Mouse (Mus musculus): ENCODE results near the gene Ggact. TPM values are rescaled to one million over a fixed set of nuclear protein-coding genes. Genes with fewer than 3 reads are reported as not detected.

The Ggact gene
- polyA plus RNA-seq, 1 experiment from 2014 or later = 5.4 TPM

DNA sequence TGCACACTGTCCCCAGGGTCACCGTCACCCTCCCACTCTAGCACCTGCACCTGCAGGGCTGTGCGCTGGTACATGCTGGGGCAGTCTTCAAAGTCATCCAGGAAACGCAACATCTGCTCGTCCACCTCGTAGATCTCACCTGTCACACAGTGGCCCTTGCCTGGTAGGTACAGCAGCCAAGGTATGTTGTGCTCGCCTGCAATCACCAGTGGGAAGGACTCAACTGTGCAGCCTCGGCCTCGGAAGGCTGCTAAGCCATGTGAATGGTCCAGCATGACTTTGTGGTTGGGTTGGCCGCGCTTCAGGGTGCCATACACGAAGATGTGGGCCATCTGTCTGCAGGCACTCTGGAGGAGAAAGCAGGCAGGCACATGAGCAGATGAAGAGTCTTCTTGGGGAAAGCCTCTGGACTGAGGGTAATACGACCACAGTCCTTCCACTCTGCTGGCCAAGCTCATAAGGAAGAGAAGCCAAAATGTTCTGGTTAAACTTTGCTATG lies 22.0 kb downstream of the Ggact start:
- no peak overlapping the region for H3K27ac ChIP-seq (replicated peaks; ENCODE audit: low read depth, low read length)
- no peaks in the 10 kb centered on the region for H3K27me3 ChIP-seq (ENCODE audit: control insufficient read depth, insufficient read depth, low read length)
- DNase-seq (no peak), ATAC-seq (ENCODE audit: low FRiP score, low TSS enrichment) (no peak)
- no peaks in the 10 kb centered on the region for H3K4me1 ChIP-seq (ENCODE audit: control insufficient read depth, insufficient read depth, low read length)
- 95% methylated on average over 12 of the region's 12 CpGs for WGBS
- H3K4me3 ChIP-seq (replicated peaks; ENCODE audit: low read depth, low read length) = no peak overlapping the region
- H3K9me3 ChIP-seq (ENCODE audit: control insufficient read depth, low read length) = no peaks in the 10 kb centered on the region
- H3K9ac ChIP-seq (replicated peaks; ENCODE audit: low read length) = no peak overlapping the region
- H3K4me2 ChIP-seq (ENCODE audit: low read length) = no peak overlapping the region
- H3K36me3 ChIP-seq (ENCODE audit: control insufficient read depth, insufficient read depth, low read length) = no peaks in the 10 kb centered on the region

DNA sequence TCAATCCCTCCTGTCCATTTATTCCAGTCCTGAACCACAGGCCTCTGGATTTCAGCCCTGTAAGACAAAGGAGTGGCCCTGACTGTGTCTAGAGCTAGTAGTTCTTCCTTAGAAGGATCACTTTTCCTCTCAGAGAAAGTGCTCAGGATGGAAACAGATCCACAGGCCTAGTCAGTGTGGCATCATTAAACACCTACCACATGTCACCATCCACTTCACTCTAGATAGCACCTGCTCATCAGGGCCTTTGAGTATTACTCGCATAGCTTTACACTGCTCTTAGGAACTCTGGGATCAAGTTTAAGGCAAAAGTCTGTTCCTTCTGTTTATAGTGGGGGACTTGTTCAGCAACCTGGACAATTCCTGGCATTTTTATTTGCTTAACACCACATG lies 25.1 kb downstream of the Ggact start:
- ATAC-seq (ENCODE audit: low FRiP score, low TSS enrichment) (no peak), DNase-seq (no peak)
- Histone ChIP-seq H3K9ac (replicated peaks; ENCODE audit: low read length) (no peak overlapping the region), H3K36me3 (ENCODE audit: control insufficient read depth, insufficient read depth, low read length) (no peaks in the 10 kb centered on the region), H3K4me1 (ENCODE audit: control insufficient read depth, insufficient read depth, low read length) (peaks cover 7% of the 10 kb centered on the region; the same call in 1 of the 2 replicates), H3K27me3 (ENCODE audit: control insufficient read depth, insufficient read depth, low read length) (no peaks in the 10 kb centered on the region), H3K9me3 (ENCODE audit: control insufficient read depth, low read length) (no peaks in the 10 kb centered on the region), H3K27ac (replicated peaks; ENCODE audit: low read depth, low read length) (no peak overlapping the region), H3K4me3 (replicated peaks; ENCODE audit: low read depth, low read length) (no peak overlapping the region), H3K4me2 (ENCODE audit: low read length) (no peak overlapping the region)
- WGBS = 95% methylated on average over 1 of the region's 1 CpGs

DNA sequence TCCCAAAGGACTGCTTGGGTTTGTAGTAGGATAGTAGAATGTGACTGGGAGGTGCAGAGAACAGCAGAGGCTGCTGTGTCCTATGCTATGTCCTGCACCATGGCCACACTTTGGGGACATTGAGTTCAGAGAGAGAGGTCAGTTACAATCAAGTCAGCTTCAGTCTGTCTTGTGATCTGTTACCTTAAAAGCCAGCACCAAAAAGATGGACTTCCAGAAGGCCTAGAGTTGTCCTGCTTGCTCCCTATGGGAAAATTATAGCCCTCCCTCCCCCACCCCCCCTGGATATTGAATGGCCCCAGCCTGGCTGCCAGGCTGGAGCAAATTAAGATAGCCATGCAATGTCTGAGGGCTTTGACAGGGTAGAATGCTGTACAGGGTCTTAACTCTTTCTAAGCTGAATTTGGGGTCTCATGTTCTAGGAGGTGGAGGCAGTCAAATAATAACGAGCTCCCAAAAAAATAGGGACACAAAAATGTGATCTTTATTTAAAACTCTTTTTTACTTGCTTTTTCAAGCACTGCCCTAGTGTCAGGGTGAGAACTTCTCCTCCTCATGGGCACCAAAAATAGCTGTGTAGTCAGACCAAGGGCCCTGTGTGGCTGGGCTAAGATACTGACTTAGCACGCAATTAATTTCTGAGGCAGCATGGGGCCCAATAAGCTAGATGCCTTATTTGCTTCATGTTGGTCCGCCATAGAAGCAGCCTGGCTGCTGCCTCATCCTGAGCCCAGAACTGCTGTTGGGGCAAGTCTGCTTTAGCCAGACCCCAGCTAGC lies 25.7 kb downstream of the Ggact start:
- Histone ChIP-seq H3K4me1 (ENCODE audit: control insufficient read depth, insufficient read depth, low read length) (peaks cover 12% of the 10 kb centered on the region; the same call in 1 of the 2 replicates), H3K4me2 (ENCODE audit: low read length) (no peak overlapping the region), H3K9me3 (ENCODE audit: control insufficient read depth, low read length) (no peaks in the 10 kb centered on the region), H3K27me3 (ENCODE audit: control insufficient read depth, insufficient read depth, low read length) (no peaks in the 10 kb centered on the region), H3K9ac (replicated peaks; ENCODE audit: low read length) (no peak overlapping the region), H3K27ac (replicated peaks; ENCODE audit: low read depth, low read length) (no peak overlapping the region), H3K36me3 (ENCODE audit: control insufficient read depth, insufficient read depth, low read length) (no peaks in the 10 kb centered on the region), H3K4me3 (replicated peaks; ENCODE audit: low read depth, low read length) (no peak overlapping the region)
- DNase-seq (no peak), ATAC-seq (ENCODE audit: low FRiP score, low TSS enrichment) (no peak)
- WGBS = 85% methylated on average over 3 of the region's 3 CpGs

DNA sequence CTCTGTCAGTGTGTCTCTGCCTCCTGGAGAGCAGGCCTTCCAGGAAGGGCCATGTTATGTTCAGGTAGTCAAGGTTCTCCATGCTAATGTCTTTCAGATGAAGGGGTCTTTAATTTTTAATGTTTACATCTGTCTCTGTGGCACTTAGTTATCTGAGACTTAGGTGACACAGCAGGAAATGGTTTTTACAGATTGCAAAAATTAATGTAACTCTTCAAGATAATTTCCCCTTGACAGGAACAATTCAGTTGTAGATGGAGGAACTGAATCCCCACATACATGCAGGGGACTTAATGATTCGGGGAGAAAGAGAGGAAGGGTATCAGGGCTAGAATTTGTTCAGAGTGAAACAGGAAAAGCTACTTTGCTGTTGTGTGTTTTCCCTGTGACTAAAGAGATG lies 26.3 kb downstream of the Ggact start:
- no peak for ATAC-seq (ENCODE audit: low FRiP score, low TSS enrichment)
- peaks cover 19% of the 10 kb centered on the region; the same call in 1 of the 2 replicates for H3K4me1 ChIP-seq (ENCODE audit: control insufficient read depth, insufficient read depth, low read length)
- no peak overlapping the region for H3K4me3 ChIP-seq (replicated peaks; ENCODE audit: low read depth, low read length)
- no peak overlapping the region for H3K27ac ChIP-seq (replicated peaks; ENCODE audit: low read depth, low read length)
- H3K27me3 ChIP-seq (ENCODE audit: control insufficient read depth, insufficient read depth, low read length) = no peaks in the 10 kb centered on the region
- WGBS = 78% methylated on average over 1 of the region's 1 CpGs
- H3K9ac ChIP-seq (replicated peaks; ENCODE audit: low read length) = no peak overlapping the region
- no peaks in the 10 kb centered on the region for H3K9me3 ChIP-seq (ENCODE audit: control insufficient read depth, low read length)
- DNase-seq = no peak
- no peaks in the 10 kb centered on the region for H3K36me3 ChIP-seq (ENCODE audit: control insufficient read depth, insufficient read depth, low read length)
- no peak overlapping the region for H3K4me2 ChIP-seq (ENCODE audit: low read length)

DNA sequence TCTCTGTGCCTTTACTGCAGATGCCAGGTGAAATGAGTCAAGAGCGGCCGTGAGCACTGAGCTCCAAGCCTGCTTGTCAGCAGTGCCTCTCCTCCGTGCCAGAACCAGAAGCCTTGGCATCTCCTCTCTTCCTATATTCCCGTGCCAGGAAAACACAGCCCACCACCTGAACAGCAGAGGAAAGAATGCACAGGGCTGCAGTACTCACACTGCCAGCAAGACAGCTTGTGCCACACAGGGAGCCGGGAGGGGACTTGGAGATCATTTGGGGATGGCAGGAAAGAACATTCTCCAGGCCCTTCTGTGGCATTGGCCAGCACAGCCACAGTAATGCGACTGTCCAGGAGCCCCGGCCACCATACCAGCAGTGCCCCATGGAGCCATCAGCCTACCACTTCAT lies 27.7 kb downstream of the Ggact start:
- no peak for ATAC-seq (ENCODE audit: low FRiP score, low TSS enrichment)

DNA sequence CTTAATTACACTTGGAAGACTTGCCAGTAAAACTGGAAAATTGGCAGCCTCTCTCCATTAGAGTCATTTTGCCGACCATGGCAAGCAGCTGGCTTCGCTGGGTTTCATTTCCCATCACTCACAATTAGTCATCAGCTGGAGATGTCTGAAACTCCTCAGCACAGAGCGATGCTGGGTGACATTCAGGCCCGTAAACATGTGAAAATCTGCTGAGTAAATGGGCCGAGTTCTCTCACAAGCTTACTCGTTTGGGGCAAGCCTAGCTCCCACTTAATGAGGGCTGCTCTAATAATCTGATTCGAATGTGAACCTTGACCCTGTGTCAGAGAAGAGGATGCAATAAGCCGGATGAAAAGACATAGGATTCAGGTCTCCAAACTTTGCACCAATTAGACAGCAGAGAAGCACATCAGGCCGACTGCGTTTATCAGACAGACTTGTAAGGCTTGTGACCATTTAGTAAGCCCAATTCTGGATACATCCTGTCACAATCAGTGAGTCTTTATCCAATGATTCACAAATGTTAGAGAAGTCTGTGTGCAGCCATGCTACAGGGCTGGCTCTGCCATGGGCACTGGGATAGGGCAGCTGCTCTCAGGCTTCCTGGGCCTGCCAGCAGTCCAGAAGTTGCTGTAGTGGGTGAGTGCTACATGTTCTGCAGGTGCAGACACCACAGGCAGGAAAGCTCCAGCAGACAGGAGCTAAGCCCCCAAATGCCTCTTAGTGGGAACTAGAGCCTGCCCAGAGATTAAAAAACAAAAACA lies 29.6 kb downstream of the Ggact start:
- DNase-seq (no peak), ATAC-seq (ENCODE audit: low FRiP score, low TSS enrichment) (peak; percentile 55; the same call in 1 of the 2 replicates)
- no peaks in the 10 kb centered on the region for H3K9me3 ChIP-seq (ENCODE audit: control insufficient read depth, low read length)
- H3K36me3 ChIP-seq (ENCODE audit: control insufficient read depth, insufficient read depth, low read length) = no peaks in the 10 kb centered on the region
- no peak overlapping the region for H3K4me2 ChIP-seq (ENCODE audit: low read length)
- no peak overlapping the region for H3K4me3 ChIP-seq (replicated peaks; ENCODE audit: low read depth, low read length)
- peaks cover 26% of the 10 kb centered on the region for H3K4me1 ChIP-seq (ENCODE audit: control insufficient read depth, insufficient read depth, low read length)
- peak overlapping the region; percentile 41 for H3K27ac ChIP-seq (replicated peaks; ENCODE audit: low read depth, low read length)
- H3K9ac ChIP-seq (replicated peaks; ENCODE audit: low read length) = no peak overlapping the region; the same call in 1 of the 2 replicates
- 39% methylated on average over 10 of the region's 10 CpGs for WGBS
- no peaks in the 10 kb centered on the region for H3K27me3 ChIP-seq (ENCODE audit: control insufficient read depth, insufficient read depth, low read length)

More for the DNA sequence above, 27.7 kb downstream of the Ggact start:
- H3K9ac ChIP-seq (replicated peaks; ENCODE audit: low read length) = no peak overlapping the region
- H3K36me3 ChIP-seq (ENCODE audit: control insufficient read depth, insufficient read depth, low read length) = no peaks in the 10 kb centered on the region
- no peak overlapping the region for H3K4me3 ChIP-seq (replicated peaks; ENCODE audit: low read depth, low read length)
- H3K9me3 ChIP-seq (ENCODE audit: control insufficient read depth, low read length) = no peaks in the 10 kb centered on the region
- H3K4me2 ChIP-seq (ENCODE audit: low read length) = no peak overlapping the region
- 93% methylated on average over 7 of the region's 7 CpGs for WGBS
- peaks cover 26% of the 10 kb centered on the region for H3K4me1 ChIP-seq (ENCODE audit: control insufficient read depth, insufficient read depth, low read length)
- H3K27me3 ChIP-seq (ENCODE audit: control insufficient read depth, insufficient read depth, low read length) = no peaks in the 10 kb centered on the region
- no peak for DNase-seq
- H3K27ac ChIP-seq (replicated peaks; ENCODE audit: low read depth, low read length) = no peak overlapping the region

DNA sequence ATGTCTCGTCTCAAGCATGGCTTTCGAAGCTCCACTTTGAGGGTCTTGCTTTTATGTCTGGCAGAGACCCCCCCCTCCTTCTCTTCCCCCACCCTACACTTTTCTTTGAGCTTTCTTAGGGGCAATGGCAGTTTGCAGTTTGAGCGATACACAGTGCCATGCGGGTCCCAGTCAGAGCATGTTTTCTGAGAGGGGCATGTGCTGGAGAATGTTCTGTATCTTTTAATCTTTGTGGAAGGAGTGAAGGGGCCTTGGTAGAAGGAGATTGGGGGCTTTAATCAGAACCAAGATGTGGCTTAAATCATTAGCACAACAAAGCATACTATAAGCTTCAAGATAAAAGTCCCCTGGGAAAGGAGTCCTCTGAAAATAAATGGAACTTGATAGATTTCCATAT lies 30.1 kb downstream of the Ggact start:
- H3K4me1 ChIP-seq (ENCODE audit: control insufficient read depth, insufficient read depth, low read length) = peaks cover 26% of the 10 kb centered on the region
- H3K9me3 ChIP-seq (ENCODE audit: control insufficient read depth, low read length) = no peaks in the 10 kb centered on the region
- H3K4me3 ChIP-seq (replicated peaks; ENCODE audit: low read depth, low read length) = no peak overlapping the region
- ATAC-seq (ENCODE audit: low FRiP score, low TSS enrichment) (peak; percentile 22; the same call in 1 of the 2 replicates), DNase-seq (peak; percentile 69)
- WGBS = 38% methylated on average over 4 of the region's 4 CpGs
- H3K27ac ChIP-seq (replicated peaks; ENCODE audit: low read depth, low read length) = 0 out of 2 replicates have a peak overlapping the region, but pooled peaks have one; percentile 34
- no peak overlapping the region for H3K4me2 ChIP-seq (ENCODE audit: low read length)
- no peaks in the 10 kb centered on the region for H3K27me3 ChIP-seq (ENCODE audit: control insufficient read depth, insufficient read depth, low read length)
- no peak overlapping the region for H3K9ac ChIP-seq (replicated peaks; ENCODE audit: low read length)
- no peaks in the 10 kb centered on the region for H3K36me3 ChIP-seq (ENCODE audit: control insufficient read depth, insufficient read depth, low read length)

DNA sequence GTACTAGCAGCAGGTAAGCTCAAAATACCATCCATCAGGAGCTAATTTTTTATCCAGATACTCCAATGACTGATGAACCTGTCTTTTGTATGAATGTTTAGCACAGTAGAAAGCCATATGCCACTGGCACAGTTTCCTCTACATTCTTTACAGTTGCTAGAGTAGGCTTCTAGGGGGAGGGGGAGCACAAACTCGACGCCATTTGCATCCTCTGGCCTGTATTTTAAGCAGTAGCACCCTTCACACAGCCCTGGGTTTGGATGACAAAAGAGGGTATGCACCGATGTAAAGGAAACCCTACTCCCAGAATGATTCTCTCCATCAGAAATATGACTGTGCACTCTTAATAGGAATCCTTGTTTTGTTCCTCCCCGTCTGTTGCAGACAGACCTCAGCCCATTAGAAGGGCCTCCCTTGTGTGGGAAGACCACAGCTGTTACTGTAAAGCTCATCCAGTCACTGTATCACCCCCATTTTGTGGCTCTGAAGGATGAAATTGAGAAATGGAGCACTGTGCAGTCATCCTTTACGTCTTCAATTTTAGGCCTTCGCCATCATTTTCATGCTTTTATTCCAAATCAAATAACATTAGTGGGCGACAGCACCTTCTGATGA lies 30.7 kb downstream of the Ggact start:
- Histone ChIP-seq H3K4me2 (ENCODE audit: low read length) (no peak overlapping the region), H3K4me3 (replicated peaks; ENCODE audit: low read depth, low read length) (no peak overlapping the region), H3K36me3 (ENCODE audit: control insufficient read depth, insufficient read depth, low read length) (no peaks in the 10 kb centered on the region), H3K27me3 (ENCODE audit: control insufficient read depth, insufficient read depth, low read length) (no peaks in the 10 kb centered on the region), H3K9me3 (ENCODE audit: control insufficient read depth, low read length) (no peaks in the 10 kb centered on the region), H3K4me1 (ENCODE audit: control insufficient read depth, insufficient read depth, low read length) (peaks cover 26% of the 10 kb centered on the region), H3K9ac (replicated peaks; ENCODE audit: low read length) (no peak overlapping the region), H3K27ac (replicated peaks; ENCODE audit: low read depth, low read length) (peak overlapping the region; percentile 34)
- 52% methylated on average over 7 of the region's 7 CpGs for WGBS
- ATAC-seq (ENCODE audit: low FRiP score, low TSS enrichment) (peak; percentile 50; the same call in 1 of the 2 replicates), DNase-seq (peak; percentile 27)
